Mouse (Mus musculus) stomach, postnatal 0 days (tissue): ENCODE data around the gene Trim13. TPM values are rescaled to one million over a fixed set of nuclear protein-coding genes. Genes with fewer than 3 reads are reported as not detected.
"Not testable (repeated sequence)": the region's sequence is repeated elsewhere in the genome, so short reads cannot be mapped to it uniquely, and the experiment has no call there.

Source experiments
- ATAC-seq: fragments of 200-750 bp; cut with Nextera tagmentation; 2 replicates; pipeline ENCODE4 v1.8.0; 2017; ENCODE audit not compliant: low FRiP score, low TSS enrichment
- DNase-seq: peaks from one replicate; pipeline ENCODE4 v3.0.0-alpha.2; 2016; ENCODE audit warnings: low spot score
- H3K27ac ChIP-seq: fragments of 300-500 bp; sonication (generic); replicated peaks from 2 replicates; pipeline ENCODE4 v1.5.1; 2014; ENCODE audit warnings: mild to moderate bottlenecking, control low read depth
- H3K27me3 ChIP-seq: fragments of 300-500 bp; sonication (generic); 2 replicates; pipeline ENCODE4 v1.6.1; 2014; ENCODE audit warnings: low read length; ENCODE audit not compliant: control insufficient read depth, insufficient read depth
- H3K36me3 ChIP-seq: fragments of 300-500 bp; sonication (generic); 2 replicates; pipeline ENCODE4 v1.6.1; 2014; ENCODE audit warnings: low read length, mixed read lengths; ENCODE audit not compliant: control insufficient read depth, insufficient read depth
- H3K4me1 ChIP-seq: fragments of 300-500 bp; sonication (generic); replicated peaks from 2 replicates; pipeline ENCODE4 v1.6.1; 2014; ENCODE audit warnings: antibody characterized with exemption; ENCODE audit not compliant: control insufficient read depth, insufficient read depth
- H3K4me2 ChIP-seq: fragments of 300-500 bp; sonication (generic); replicated peaks from 2 replicates; pipeline ENCODE4 v1.6.1; 2014; ENCODE audit warnings: low read depth, mild to moderate bottlenecking, control low read depth, moderate library complexity
- H3K4me3 ChIP-seq: fragments of 300-500 bp; sonication (generic); 2 replicates; pipeline ENCODE4 v1.5.1; 2014; ENCODE audit warnings: low read depth, low read length, control low read depth
- H3K9ac ChIP-seq: fragments of 300-500 bp; sonication (generic); 2 replicates; pipeline ENCODE4 v1.6.1; 2014; ENCODE audit warnings: mild to moderate bottlenecking, low read length, control low read depth, mixed read lengths
- H3K9me3 ChIP-seq: fragments of 300-500 bp; sonication (generic); 2 replicates; pipeline ENCODE4 v1.6.1; 2016; ENCODE audit warnings: low read length; ENCODE audit not compliant: control insufficient read depth
- CTCF ChIP-seq: IDR thresholded peaks from 2 replicates; pipeline ENCODE4 v1.5.1; 2016; ENCODE audit warnings: antibody characterized with exemption, low read depth, mild to moderate bottlenecking, moderate library complexity
- EP300 ChIP-seq: optimal IDR thresholded peaks from 2 replicates; pipeline ENCODE3; 2016; ENCODE audit warnings: antibody characterized with exemption
- WGBS: fragments of 180-500 bp; shearing (Covaris S2); extraction: QIAGEN DNeasy Blood & Tissue Kit; methylation state at CpG from one replicate; pipeline ENCODE4 v1.1.7; 2014; 5-methylcytosine and 5-hydroxymethylcytosine counted together
- polyA plus RNA-seq: library from polyadenylated mRNA; unstranded; fragments of >200 nt; fragmentation: Nextera tagmentation; extraction: Ambion mirVana; gene quantifications from 2 replicates; pipeline ENCODE4 v1.2.1, GENCODE M21; 2015

Trim13 gene
- polyA plus RNA-seq, 1 experiment from 2014 or later: 25.6 TPM

- 61% methylated on average over 9 of the region's 9 CpGs for WGBS
- DNase-seq: no peak
These were observed 1.2 kb upstream of the Trim13 start for GRCm38 (mm10) chr14:61596719-61597426.

DNA sequence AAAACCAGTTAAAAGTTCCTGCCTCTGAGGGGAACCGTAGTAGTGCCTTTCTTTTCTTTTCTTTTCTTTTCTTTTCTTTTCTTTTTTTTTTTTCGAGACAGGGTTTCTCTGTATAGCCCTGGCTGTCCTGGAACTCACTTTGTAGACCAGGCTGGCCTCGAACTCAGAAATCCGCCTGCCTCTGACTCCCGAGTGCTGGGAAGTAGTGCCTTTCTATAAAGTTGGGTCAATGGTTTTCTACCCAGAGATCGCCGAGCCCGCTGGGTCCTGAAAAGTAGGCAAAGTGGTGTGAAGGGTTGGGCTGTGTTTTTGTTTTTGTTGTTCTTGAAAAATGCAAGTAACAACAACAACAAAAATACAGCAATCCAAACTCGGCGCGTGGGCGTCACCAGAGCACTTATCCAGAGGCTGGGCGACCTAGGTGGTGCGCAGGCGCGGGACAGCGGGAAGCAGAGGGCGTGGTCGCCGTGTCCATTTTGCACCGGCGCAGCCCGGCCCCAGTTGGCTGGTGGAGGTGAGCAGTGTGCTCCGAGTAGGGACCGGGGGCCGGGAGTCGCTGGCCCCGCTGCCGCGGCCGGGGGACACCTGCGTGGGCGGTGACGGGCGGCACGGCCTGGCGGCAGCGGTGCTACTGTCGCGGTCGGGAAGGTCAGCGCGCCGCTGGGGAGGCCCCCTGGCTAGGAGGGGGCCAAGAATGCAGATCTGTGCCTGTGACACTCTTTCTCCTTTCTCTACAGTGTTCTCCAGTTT lies 1.2 kb downstream of the Trim13 start:
- Histone ChIP-seq H3K9me3 (no peaks in the 10 kb centered on the region), H3K36me3 (no peaks in the 10 kb centered on the region), H3K4me2 (peak overlapping the region; percentile 59), H3K4me1 (no peaks in the 10 kb centered on the region), H3K9ac (peak overlapping the region; percentile 89), H3K4me3 (peak overlapping the region; percentile 74), H3K27ac (peak overlapping the region; percentile 91), H3K27me3 (no peaks in the 10 kb centered on the region)
- ATAC-seq: peak; percentile 89
- TF ChIP-seq EP300: no peak
- TF ChIP-seq CTCF: no peak
- WGBS: 3% methylated on average over 43 of the region's 44 CpGs
- DNase-seq: peak; percentile 94

More at GRCm38 (mm10) chr14:61596719-61597426, 1.2 kb upstream of the Trim13 start:
- Histone ChIP-seq H3K27ac (0 out of 2 replicates have a peak overlapping the region, but pooled peaks have one; percentile 56), H3K4me3 (no peak overlapping the region), H3K4me2 (no peak overlapping the region), H3K27me3 (no peaks in the 10 kb centered on the region), H3K9me3 (no peaks in the 10 kb centered on the region), H3K36me3 (no peaks in the 10 kb centered on the region), H3K9ac (no peak overlapping the region), H3K4me1 (no peaks in the 10 kb centered on the region)
- peak; percentile 30; the same call in 1 of the 2 replicates for ATAC-seq
- TF ChIP-seq EP300: no peak
- TF ChIP-seq CTCF: no peak

- Histone ChIP-seq H3K27ac (peak overlapping the region; percentile 63), H3K4me1 (no peaks in the 10 kb centered on the region), H3K4me2 (peak overlapping the region; percentile 59; the same call in 1 of the 2 replicates), H3K9ac (no peak overlapping the region), H3K27me3 (no peaks in the 10 kb centered on the region), H3K4me3 (no peak overlapping the region), H3K36me3 (no peaks in the 10 kb centered on the region), H3K9me3 (no peaks in the 10 kb centered on the region)
- DNase-seq: peak; percentile 26
- ATAC-seq: peak; percentile 78
- WGBS: 37% methylated on average over 9 of the region's 9 CpGs
- no peak for TF ChIP-seq EP300
- no peak for TF ChIP-seq CTCF
These were observed 3.3 kb downstream of the Trim13 start for GRCm38 (mm10) chr14:61601348-61601747.

DNA sequence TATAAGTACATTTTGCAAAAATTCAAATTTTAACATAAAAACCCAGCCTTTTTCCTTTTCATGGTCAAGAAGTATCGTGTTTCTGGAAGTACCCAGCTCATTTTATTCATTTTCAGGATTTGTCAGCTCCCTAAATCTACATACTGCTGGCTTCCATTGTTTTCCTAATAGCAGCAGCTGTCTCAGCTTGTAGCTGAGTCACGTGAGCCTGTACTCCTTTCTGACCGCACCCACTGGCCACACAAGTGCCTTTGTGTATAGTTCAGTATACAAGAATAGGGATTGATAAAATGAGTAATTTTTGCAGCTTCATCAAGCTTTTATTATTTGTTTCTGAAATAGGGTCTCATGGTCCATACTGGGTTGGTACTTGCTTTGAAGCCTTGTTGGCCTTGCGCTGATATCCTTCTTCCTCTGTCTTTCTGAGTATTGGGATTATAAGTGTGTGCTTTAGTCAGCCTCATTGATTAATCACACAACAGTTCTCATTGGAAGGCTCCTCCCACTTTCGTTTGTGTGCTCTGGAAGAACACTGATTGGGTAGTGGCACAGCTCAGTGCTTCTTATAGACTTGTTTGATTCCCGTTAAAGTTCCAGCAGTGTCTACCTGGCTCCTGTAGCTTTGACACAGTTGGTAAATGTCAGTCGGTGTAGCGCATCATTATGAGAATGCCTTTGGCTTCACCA lies 5.2 kb downstream of the Trim13 start:
- peak; percentile 61 for ATAC-seq
- TF ChIP-seq EP300 (no peak), CTCF (no peak)
- H3K36me3 ChIP-seq: no peaks in the 10 kb centered on the region; the same call in 1 of the 2 replicates
- peak; percentile 55 for DNase-seq
- no peaks in the 10 kb centered on the region for H3K27me3 ChIP-seq
- H3K9ac ChIP-seq: no peak overlapping the region
- H3K4me3 ChIP-seq: no peak overlapping the region
- 61% methylated on average over 8 of the region's 8 CpGs for WGBS
- H3K4me1 ChIP-seq: no peaks in the 10 kb centered on the region
- no peak overlapping the region for H3K27ac ChIP-seq
- H3K9me3 ChIP-seq: no peaks in the 10 kb centered on the region
- no peak overlapping the region for H3K4me2 ChIP-seq

DNA sequence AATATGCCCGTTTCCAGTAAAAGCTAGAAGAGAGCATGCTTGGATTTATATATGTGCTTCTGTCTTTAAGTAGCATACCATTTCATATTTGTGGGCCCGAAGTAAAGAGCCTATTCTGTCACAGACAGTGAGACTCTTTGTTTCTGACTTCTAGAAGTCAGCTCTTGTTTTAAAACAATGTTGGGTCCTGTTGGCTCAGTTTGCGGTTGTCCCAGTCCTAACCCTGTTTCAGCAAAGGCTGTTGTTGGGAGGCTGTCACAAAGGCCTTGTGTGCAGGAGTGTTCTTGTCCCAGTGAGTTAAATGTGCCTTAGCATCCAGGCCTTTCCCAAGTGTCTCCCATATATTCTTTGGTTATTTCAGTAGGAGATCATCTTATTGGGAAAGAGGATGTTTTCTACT lies 6.0 kb downstream of the Trim13 start:
- no peaks in the 10 kb centered on the region; the same call in 1 of the 2 replicates for H3K36me3 ChIP-seq
- no peak overlapping the region for H3K27ac ChIP-seq
- H3K27me3 ChIP-seq: no peaks in the 10 kb centered on the region
- no peak for DNase-seq
- TF ChIP-seq CTCF: no peak
- no peaks in the 10 kb centered on the region for H3K4me1 ChIP-seq
- no peak overlapping the region for H3K9ac ChIP-seq
- no peak overlapping the region for H3K4me3 ChIP-seq
- H3K9me3 ChIP-seq: no peaks in the 10 kb centered on the region
- 84% methylated on average over 3 of the region's 3 CpGs for WGBS
- no peak for ATAC-seq
- H3K4me2 ChIP-seq: no peak overlapping the region

GRCm38 (mm10) chr14:61606088-61606487 lies 8.0 kb downstream of the Trim13 start:
- not testable (repeated sequence) for H3K36me3 ChIP-seq, DNase-seq, H3K9me3 ChIP-seq, H3K27me3 ChIP-seq, H3K9ac ChIP-seq, H3K4me2 ChIP-seq, ATAC-seq, H3K4me1 ChIP-seq, H3K4me3 ChIP-seq, H3K27ac ChIP-seq
- WGBS: 87% methylated on average over 2 of the region's 2 CpGs
